Mouse (Mus musculus) stomach, postnatal 0 days (tissue): ENCODE measurements around the gene Plg.

Experiments
- CTCF ChIP-seq: IDR thresholded peaks from 2 replicates; pipeline ENCODE4 v1.5.1; 2016; ENCODE audit warnings: antibody characterized with exemption, low read depth, mild to moderate bottlenecking, moderate library complexity
- EP300 ChIP-seq: optimal IDR thresholded peaks from 2 replicates; pipeline ENCODE3; 2016; ENCODE audit warnings: antibody characterized with exemption

GRCm38 (mm10) chr17:12422143-12422542, 43.7 kb downstream of the Plg start:
- TF ChIP-seq CTCF (peak; percentile 37), EP300 (no peak)
